Mouse (Mus musculus) neural tube, embryonic 11.5 days (tissue): ENCODE data around the gene Pik3cd. TPM values are rescaled to one million over a fixed set of nuclear protein-coding genes. Genes with fewer than 3 reads are reported as not detected.

Source experiments
- ATAC-seq: fragments of 200-750 bp; cut with Nextera tagmentation; 2 replicates; pipeline ENCODE4 v1.8.0; 2017; ENCODE audit warnings: moderate number of reproducible peaks, mild to moderate bottlenecking, moderate TSS enrichment, moderate library complexity; ENCODE audit not compliant: insufficient read depth, low FRiP score, low TSS enrichment
- DNase-seq: peaks from one replicate; pipeline ENCODE4 v3.0.0-alpha.2; 2015; ENCODE audit warnings: low spot score
- H3K27ac ChIP-seq: fragments of 300-500 bp; sonication (generic); 2 replicates; pipeline ENCODE4 v1.5.1; 2014; ENCODE audit warnings: low read depth, mild to moderate bottlenecking, low read length
- H3K27me3 ChIP-seq: fragments of 300-500 bp; sonication (generic); 2 replicates; pipeline ENCODE4 v1.6.1; 2014; ENCODE audit warnings: mild to moderate bottlenecking, low read length, mixed read lengths; ENCODE audit not compliant: control insufficient read depth, insufficient read depth
- H3K36me3 ChIP-seq: fragments of 300-500 bp; sonication (generic); 2 replicates; pipeline ENCODE4 v1.6.1; 2014; ENCODE audit warnings: mild to moderate bottlenecking, low read length, moderate library complexity, mixed read lengths; ENCODE audit not compliant: control insufficient read depth, insufficient read depth
- H3K4me1 ChIP-seq: fragments of 300-500 bp; sonication (generic); 2 replicates; pipeline ENCODE4 v1.6.1; 2014; ENCODE audit warnings: low read length, mixed read lengths; ENCODE audit not compliant: control insufficient read depth, insufficient read depth
- H3K4me2 ChIP-seq: fragments of 300-500 bp; sonication (generic); 2 replicates; pipeline ENCODE4 v1.6.1; 2014; ENCODE audit warnings: low read depth, mild to moderate bottlenecking, moderate library complexity
- H3K4me3 ChIP-seq: fragments of 300-500 bp; sonication (generic); 2 replicates; pipeline ENCODE4 v1.5.1; 2014; ENCODE audit warnings: low read depth, low read length
- H3K9ac ChIP-seq: fragments of 300-500 bp; sonication (generic); 2 replicates; pipeline ENCODE4 v1.6.1; 2014; ENCODE audit warnings: mild to moderate bottlenecking, low read length
- H3K9me3 ChIP-seq: fragments of 300-500 bp; sonication (generic); 2 replicates; pipeline ENCODE4 v1.6.1; 2016; ENCODE audit warnings: low read length; ENCODE audit not compliant: control insufficient read depth
- WGBS: fragments of 180-500 bp; shearing (Covaris S2); extraction: QIAGEN DNeasy Blood & Tissue Kit; methylation state at CpG from one replicate; pipeline ENCODE4 v1.1.7; 2014; 5-methylcytosine and 5-hydroxymethylcytosine counted together
- polyA plus RNA-seq: library from polyadenylated mRNA; unstranded; fragments of >200 nt; fragmentation: Nextera tagmentation; extraction: Ambion mirVana; gene quantifications from 2 replicates; pipeline ENCODE4 v1.2.1, GENCODE M21; 2014

Gene Pik3cd
- polyA plus RNA-seq, 1 experiment from 2014 or later, result 15.0 TPM

DNA sequence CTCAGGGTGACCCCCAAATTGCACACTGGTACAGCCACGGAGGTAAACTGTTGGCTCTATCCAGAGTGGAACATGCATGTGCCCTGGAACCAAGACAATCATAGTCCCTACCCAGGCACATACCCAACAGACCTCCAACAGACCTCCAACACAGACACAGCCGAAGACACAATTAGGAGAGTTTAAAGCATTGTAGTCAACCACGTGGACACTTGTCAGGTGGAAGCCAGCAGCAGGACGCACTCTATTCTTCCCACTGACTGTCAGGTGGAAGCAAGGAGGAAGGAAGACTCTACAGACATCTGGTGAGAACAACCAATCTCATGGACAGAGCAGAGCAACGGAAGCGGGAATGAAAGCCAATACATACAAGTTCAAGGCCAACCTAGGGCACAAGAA is 36.7 kb downstream of the Pik3cd start:
- H3K4me2 ChIP-seq, result no peak overlapping the region
- H3K27ac ChIP-seq, result no peak overlapping the region
- DNase-seq (no peak), ATAC-seq (no peak)
- no peaks in the 10 kb centered on the region for H3K9me3 ChIP-seq
- H3K4me3 ChIP-seq, result no peak overlapping the region
- 93% methylated on average over 6 of the region's 6 CpGs for WGBS
- no peaks in the 10 kb centered on the region for H3K36me3 ChIP-seq
- H3K27me3 ChIP-seq, result no peaks in the 10 kb centered on the region
- H3K4me1 ChIP-seq, result no peaks in the 10 kb centered on the region
- H3K9ac ChIP-seq, result no peak overlapping the region

DNA sequence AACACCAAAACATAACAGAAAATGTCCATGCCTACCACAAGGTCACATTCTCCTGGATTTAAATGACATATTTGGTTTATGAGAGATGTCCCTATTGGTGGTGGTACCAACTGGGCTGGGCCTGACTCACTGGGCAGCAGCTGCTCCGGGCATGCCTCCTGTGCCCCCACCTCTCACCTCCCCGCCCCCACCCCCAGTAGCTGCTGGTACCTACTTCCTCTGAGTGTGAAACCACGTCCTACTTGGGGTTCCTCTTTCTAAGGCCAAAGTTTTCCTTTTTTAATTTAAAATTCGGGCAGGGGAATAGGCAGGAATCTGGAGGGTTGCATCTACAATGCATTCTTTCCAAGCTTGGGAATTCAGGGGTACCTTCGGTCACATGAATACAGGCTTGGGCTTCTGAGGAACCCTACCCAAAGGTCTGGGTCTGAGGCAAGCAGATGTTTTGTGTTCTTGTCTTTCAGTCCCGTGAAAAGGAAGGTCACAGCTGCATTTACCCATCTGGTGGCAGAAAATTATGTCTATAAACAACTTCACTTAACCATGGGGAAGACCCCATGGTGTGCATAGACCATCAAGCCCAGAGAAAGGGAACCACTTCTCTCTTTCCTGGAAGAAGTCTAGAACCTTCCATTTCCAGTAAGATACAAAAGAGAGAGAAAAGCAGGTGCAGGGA is 37.2 kb downstream of the Pik3cd start:
- Histone ChIP-seq H3K36me3 (no peaks in the 10 kb centered on the region), H3K9me3 (no peaks in the 10 kb centered on the region), H3K27me3 (no peaks in the 10 kb centered on the region), H3K4me2 (no peak overlapping the region), H3K4me3 (no peak overlapping the region), H3K27ac (no peak overlapping the region), H3K4me1 (no peaks in the 10 kb centered on the region), H3K9ac (no peak overlapping the region)
- no peak for ATAC-seq
- 76% methylated on average over 6 of the region's 6 CpGs for WGBS
- no peak for DNase-seq

DNA sequence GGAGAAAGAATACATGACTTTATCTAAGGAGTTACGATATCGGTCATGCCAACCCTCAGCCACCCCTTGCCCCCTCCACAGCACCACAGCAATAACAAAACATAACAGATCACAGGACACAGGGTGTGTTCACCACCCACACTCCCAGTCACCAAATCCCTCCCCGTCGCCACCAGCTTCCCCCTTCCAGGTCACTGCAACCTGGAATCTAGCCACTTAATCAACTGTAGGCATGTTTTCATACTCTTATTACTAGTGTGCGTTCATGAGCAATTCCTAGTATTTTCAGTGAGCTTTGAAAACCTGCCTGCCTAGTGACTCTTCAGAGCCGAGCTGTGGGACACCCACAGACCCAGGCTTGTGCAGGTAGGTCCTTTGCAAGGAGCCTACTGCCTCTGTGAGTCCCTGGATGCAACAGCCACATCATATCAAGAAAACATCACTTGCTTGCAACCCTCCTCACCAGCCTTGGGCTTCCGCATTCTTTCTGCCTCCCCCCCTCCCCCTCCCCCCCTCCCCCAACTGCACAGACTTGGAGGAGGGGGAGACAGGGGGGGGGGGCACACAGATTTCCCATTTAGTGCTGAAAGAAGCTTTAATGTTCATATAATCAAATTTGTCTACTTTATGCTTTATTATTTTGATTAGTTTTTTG is 38.4 kb downstream of the Pik3cd start:
- Histone ChIP-seq H3K4me3 (no peak overlapping the region), H3K4me2 (no peak overlapping the region), H3K4me1 (no peaks in the 10 kb centered on the region), H3K36me3 (no peaks in the 10 kb centered on the region), H3K9ac (no peak overlapping the region), H3K9me3 (no peaks in the 10 kb centered on the region), H3K27me3 (no peaks in the 10 kb centered on the region), H3K27ac (no peak overlapping the region)
- 81% methylated on average over 7 of the region's 7 CpGs for WGBS
- DNase-seq (no peak), ATAC-seq (no peak)

DNA sequence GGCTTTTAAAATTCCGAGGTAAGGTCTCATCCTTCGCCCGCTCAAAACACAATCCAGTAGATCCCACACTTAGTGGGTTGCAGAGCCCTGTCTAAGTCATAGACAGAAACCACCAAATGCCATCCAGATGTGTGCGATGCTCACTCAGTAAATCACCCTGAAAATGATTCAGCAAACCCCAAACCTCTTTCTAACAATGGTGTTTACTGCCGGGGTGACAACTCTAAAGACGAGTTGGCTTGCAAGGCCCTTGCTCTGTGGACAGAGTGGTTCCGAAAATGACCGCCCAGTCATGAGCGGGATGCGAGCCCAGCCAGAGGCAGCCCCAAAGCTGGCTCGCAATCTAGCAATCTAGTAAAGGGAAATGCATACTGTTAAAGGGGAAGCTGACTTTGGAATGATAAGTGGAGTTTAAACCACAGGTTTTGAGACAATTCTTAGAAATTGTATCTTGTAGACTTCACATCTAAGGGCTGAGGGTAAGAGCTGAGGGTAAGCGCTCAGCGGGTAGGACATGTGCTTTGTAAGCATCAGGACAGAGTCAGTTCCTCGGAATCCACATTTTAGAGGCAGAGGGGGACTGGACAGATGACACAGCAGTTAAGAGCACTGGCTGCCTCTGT is 40.3 kb downstream of the Pik3cd start:
- Histone ChIP-seq H3K4me1 (no peaks in the 10 kb centered on the region), H3K9me3 (no peaks in the 10 kb centered on the region), H3K27ac (no peak overlapping the region), H3K9ac (no peak overlapping the region), H3K4me2 (no peak overlapping the region), H3K4me3 (no peak overlapping the region), H3K27me3 (no peaks in the 10 kb centered on the region), H3K36me3 (peaks cover 2% of the 10 kb centered on the region; the same call in 1 of the 2 replicates)
- DNase-seq (no peak), ATAC-seq (no peak)
- WGBS, result 89% methylated on average over 14 of the region's 14 CpGs

DNA sequence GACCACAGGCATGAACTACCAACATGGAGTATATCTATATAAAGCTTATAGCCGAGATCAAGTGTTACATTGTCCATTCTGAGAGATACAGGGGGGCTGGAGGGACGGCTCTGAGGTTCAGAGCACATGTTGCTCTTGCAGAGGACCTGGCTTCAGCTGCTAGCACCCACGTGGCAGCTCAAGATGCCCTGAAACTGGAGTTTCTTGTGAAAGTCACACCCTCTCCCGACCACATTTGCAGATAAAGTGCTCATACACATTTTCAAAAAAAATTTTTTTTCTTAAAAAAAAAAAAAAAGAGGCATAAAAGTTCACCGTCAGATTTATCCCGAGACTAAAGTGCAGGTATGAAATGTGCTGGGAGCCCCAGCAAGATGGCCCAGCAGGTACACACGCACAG is 41.8 kb downstream of the Pik3cd start:
- H3K4me1 ChIP-seq, result no peaks in the 10 kb centered on the region
- DNase-seq, result no peak
- H3K27me3 ChIP-seq, result no peaks in the 10 kb centered on the region
- no peak overlapping the region for H3K9ac ChIP-seq
- no peak overlapping the region for H3K27ac ChIP-seq
- H3K36me3 ChIP-seq, result peaks cover 2% of the 10 kb centered on the region; the same call in 1 of the 2 replicates
- no peaks in the 10 kb centered on the region for H3K9me3 ChIP-seq
- no peak for ATAC-seq
- no peak overlapping the region for H3K4me2 ChIP-seq
- 87% methylated on average over 7 of the region's 7 CpGs for WGBS
- H3K4me3 ChIP-seq, result no peak overlapping the region

DNA sequence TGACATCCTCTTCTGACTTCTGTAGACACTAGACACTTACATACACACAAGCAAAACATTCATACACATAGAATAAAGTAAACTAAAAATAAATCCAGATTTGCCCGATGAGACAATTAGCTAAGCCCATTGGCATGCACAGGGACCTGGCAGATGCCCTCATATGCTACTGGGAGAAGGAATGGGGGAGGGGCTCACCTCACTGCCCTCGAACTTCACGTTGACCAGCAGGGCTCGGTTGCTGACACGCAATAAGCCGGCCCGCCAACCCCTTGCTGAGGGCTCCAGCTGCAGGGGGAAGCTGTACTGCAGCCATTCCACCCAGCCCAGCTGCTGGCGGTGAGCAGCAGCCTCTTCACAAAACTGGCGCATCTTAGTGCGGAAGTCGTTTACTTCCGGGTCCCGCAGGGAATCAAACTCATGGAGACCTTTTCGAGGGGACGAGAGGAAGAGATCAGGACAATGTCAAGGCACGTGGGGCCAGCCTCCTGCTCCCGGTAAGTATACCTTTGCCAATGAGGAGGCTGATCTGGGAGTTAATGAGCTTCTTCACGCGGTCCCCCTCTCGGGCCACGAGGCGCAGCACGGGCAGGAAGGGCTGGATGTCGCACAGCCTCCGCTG is 42.8 kb downstream of the Pik3cd start:
- Histone ChIP-seq H3K27ac (no peak overlapping the region), H3K9me3 (no peaks in the 10 kb centered on the region), H3K36me3 (peaks cover 2% of the 10 kb centered on the region; the same call in 1 of the 2 replicates), H3K27me3 (no peaks in the 10 kb centered on the region), H3K9ac (no peak overlapping the region), H3K4me1 (no peaks in the 10 kb centered on the region), H3K4me3 (no peak overlapping the region), H3K4me2 (no peak overlapping the region)
- ATAC-seq, result no peak
- whole genome bisulfite sequencing, result 72% methylated on average over 25 of the region's 25 CpGs
- DNase-seq, result no peak

DNA sequence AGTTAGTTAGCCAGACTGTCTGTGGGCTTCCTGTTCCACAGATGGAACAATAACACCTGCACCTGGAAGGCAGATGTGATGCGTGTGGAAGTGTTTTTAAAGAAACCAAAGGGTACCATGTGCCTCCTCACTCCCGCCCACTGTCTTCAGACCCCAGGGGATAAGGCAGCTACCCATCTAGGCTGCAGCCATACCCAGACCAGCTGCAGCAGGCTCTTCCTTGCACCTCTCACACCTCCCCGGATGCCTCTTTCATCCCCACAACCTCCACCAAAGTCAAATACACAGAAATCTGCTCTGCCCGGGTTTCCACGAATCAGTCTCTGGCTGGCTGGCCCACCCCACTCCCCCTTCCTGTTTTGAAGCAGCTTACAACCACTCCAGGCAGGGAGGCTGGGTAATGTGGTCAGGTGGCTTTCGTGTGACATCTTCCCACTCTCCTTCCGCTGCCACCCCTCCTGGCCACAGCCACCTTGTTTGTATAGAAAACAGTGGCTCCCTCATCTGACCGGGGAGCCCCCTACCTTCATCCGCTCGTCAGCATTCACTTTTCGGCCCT is 44.4 kb downstream of the Pik3cd start:
- Histone ChIP-seq H3K9me3 (no peaks in the 10 kb centered on the region), H3K9ac (no peak overlapping the region), H3K4me3 (no peak overlapping the region), H3K27me3 (no peaks in the 10 kb centered on the region), H3K27ac (no peak overlapping the region), H3K4me1 (no peaks in the 10 kb centered on the region), H3K4me2 (no peak overlapping the region), H3K36me3 (peaks cover 2% of the 10 kb centered on the region; the same call in 1 of the 2 replicates)
- ATAC-seq, result no peak
- DNase-seq, result no peak
- 74% methylated on average over 11 of the region's 11 CpGs for WGBS

DNA sequence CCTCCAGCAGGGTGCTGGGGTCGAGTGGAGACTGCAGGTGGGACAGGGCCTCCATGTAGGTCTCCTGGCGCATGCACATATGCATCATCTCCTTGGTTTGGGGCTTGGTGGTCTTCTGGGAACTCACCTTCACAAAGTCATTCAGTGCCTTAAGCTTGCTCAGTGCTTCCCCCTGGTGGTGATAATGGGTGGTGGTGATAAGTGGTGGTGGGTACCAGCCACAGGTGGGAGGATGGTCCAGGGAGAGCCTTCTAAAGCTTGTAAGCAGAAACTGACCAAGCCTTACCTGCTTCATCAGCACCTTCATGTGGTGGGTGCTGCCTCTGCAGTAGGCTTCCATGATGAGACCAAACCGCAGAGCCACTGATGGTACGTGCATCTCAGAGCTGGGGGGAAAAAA is 48.1 kb downstream of the Pik3cd start:
- Histone ChIP-seq H3K4me3 (no peak overlapping the region), H3K36me3 (peaks cover 2% of the 10 kb centered on the region), H3K9ac (no peak overlapping the region), H3K27me3 (no peaks in the 10 kb centered on the region), H3K4me2 (no peak overlapping the region), H3K27ac (no peak overlapping the region), H3K4me1 (no peaks in the 10 kb centered on the region), H3K9me3 (no peaks in the 10 kb centered on the region)
- DNase-seq (peak; percentile 34), ATAC-seq (no peak)
- 90% methylated on average over 4 of the region's 4 CpGs for WGBS
